Mouse (Mus musculus): Measurements from ENCODE around the gene Atp4b. TPM values are rescaled to one million over a fixed set of nuclear protein-coding genes. Genes with fewer than 3 reads are reported as not detected.

The Atp4b gene
- polyA plus RNA-seq, 2 experiments, result not detected

DNA sequence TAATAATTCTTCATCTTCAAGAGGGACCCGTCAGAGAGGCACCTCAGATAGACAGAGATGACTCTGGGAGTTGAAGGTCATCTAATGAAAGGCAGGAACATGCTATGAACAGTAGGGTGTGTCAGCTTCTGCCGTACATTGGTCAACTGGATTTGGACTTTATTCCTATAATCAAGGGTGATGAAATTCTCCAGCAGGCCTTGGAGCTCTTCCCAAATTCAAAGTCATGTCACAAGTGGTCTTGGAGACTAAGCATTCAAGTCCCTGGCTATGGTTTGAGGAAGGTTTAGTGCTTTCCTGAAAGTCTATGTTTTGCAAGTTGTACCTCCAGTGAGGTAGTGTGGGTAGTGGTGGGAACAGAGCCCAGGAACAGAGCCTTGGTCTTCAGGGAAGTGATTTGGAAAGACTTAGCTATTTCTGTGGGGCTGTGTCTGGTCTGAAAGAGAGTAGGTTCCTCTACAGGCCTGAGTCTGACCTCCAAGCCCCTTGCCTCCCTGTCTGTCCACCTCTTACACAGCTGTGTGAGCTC is 22.6 kb upstream of the Atp4b start:
- Histone ChIP-seq H3K9me3 (ENCODE audit: control insufficient read depth, low read length) (no peaks in the 10 kb centered on the region), H3K36me3 (ENCODE audit: control insufficient read depth, insufficient read depth, low read length) (no peaks in the 10 kb centered on the region), H3K9ac (ENCODE audit: low read depth, low read length, severe bottlenecking) (no peak overlapping the region), H3K27ac (replicated peaks; ENCODE audit: low read depth, low read length) (no peak overlapping the region), H3K4me3 (replicated peaks; ENCODE audit: low read length) (no peak overlapping the region), H3K4me2 (replicated peaks; ENCODE audit: low read depth, low read length, severe bottlenecking) (no peak overlapping the region), H3K4me1 (ENCODE audit: control insufficient read depth, insufficient read depth, low read length) (no peaks in the 10 kb centered on the region), H3K27me3 (ENCODE audit: control insufficient read depth, insufficient read depth, low read length) (no peaks in the 10 kb centered on the region)
- DNase-seq (ENCODE audit: low spot score) (no peak), ATAC-seq (ENCODE audit: low FRiP score, low read depth) (no peak)
- WGBS, result 74% methylated on average over 2 of the region's 2 CpGs
- no peak for TF ChIP-seq POLR2A (IDR thresholded peaks at IDR 0.05; ENCODE audit: borderline replicate concordance, extremely low read depth, insufficient read depth, insufficient read length)

DNA sequence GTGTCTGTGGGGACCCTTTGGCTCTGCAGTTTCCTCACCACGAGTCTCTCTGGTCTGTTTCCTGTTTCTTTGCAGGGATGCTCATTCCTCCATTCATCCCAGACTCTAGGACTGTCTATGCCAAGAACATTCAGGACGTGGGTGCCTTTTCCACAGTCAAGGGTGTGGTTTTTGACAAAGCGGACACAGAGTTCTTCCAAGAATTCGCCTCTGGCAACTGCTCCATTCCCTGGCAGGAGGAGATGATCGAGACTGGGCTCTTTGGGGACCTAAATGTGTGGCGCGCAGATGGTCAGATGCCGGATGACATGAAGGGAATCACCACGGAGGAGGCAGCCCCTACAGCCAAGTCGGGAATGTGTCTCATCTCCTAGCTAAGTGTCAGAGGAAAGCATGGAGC is 19.3 kb upstream of the Atp4b start:
- no peak for ATAC-seq (ENCODE audit: low FRiP score, low read depth)
- H3K27ac ChIP-seq (replicated peaks; ENCODE audit: low read depth, low read length), result no peak overlapping the region

GRCm38 (mm10) chr8:13413823-13414390 is 17.3 kb upstream of the Atp4b start:
- H3K27ac ChIP-seq (replicated peaks; ENCODE audit: low read depth, low read length), result no peak overlapping the region
- WGBS, result 58% methylated on average over 12 of the region's 12 CpGs
- H3K9ac ChIP-seq (ENCODE audit: low read depth, low read length, severe bottlenecking), result no peak overlapping the region
- no peak overlapping the region for H3K4me3 ChIP-seq (replicated peaks; ENCODE audit: low read length)
- H3K9me3 ChIP-seq (ENCODE audit: control insufficient read depth, low read length), result no peaks in the 10 kb centered on the region
- DNase-seq (ENCODE audit: low spot score) (no peak), ATAC-seq (ENCODE audit: low FRiP score, low read depth) (no peak)
- H3K27me3 ChIP-seq (ENCODE audit: control insufficient read depth, insufficient read depth, low read length), result no peaks in the 10 kb centered on the region
- H3K4me1 ChIP-seq (ENCODE audit: control insufficient read depth, insufficient read depth, low read length), result no peaks in the 10 kb centered on the region
- H3K4me2 ChIP-seq (replicated peaks; ENCODE audit: low read depth, low read length, severe bottlenecking), result no peak overlapping the region
- H3K36me3 ChIP-seq (ENCODE audit: control insufficient read depth, insufficient read depth, low read length), result no peaks in the 10 kb centered on the region
- no peak for TF ChIP-seq POLR2A (IDR thresholded peaks at IDR 0.05; ENCODE audit: borderline replicate concordance, extremely low read depth, insufficient read depth, insufficient read length)

More for the DNA sequence above, 19.3 kb upstream of the Atp4b start:
- Histone ChIP-seq H3K4me2 (replicated peaks; ENCODE audit: low read depth, low read length, severe bottlenecking) (no peak overlapping the region), H3K4me1 (ENCODE audit: control insufficient read depth, insufficient read depth, low read length) (no peaks in the 10 kb centered on the region), H3K27me3 (ENCODE audit: control insufficient read depth, insufficient read depth, low read length) (no peaks in the 10 kb centered on the region), H3K36me3 (ENCODE audit: control insufficient read depth, insufficient read depth, low read length) (no peaks in the 10 kb centered on the region), H3K9ac (ENCODE audit: low read depth, low read length, severe bottlenecking) (no peak overlapping the region), H3K9me3 (ENCODE audit: control insufficient read depth, low read length) (no peaks in the 10 kb centered on the region), H3K4me3 (replicated peaks; ENCODE audit: low read length) (no peak overlapping the region)
- WGBS, result 72% methylated on average over 10 of the region's 10 CpGs
- DNase-seq (ENCODE audit: low spot score), result no peak
- TF ChIP-seq POLR2A (IDR thresholded peaks at IDR 0.05; ENCODE audit: borderline replicate concordance, extremely low read depth, insufficient read depth, insufficient read length), result no peak

GRCm38 (mm10) chr8:13412891-13413558 is 16.4 kb upstream of the Atp4b start:
- 60% methylated on average over 13 of the region's 13 CpGs for WGBS
- ATAC-seq (ENCODE audit: low FRiP score, low read depth) (peak; percentile 19; the same call in 1 of the 2 replicates), DNase-seq (ENCODE audit: low spot score) (peak; percentile 61)

DNA sequence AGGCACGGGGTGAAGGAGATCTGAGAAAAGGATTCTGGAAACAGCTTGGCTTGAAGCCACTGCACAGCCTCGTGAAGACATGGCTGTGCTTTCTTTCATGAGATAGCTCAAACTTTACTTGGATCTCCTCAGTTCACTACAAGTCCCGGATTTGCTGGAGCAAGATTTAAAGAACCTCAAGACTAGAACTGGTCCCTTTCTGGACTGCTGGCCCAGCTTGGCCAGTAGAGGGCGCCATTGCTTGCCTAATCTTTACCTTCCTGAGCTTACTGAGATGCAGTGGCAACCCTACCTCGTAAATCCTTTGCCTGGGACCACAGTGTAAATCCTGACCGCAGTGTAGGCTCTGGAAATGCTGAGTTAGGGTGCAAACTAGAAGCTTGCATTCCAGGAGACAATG is 15.0 kb upstream of the Atp4b start:
- H3K4me2 ChIP-seq (replicated peaks; ENCODE audit: low read depth, low read length, severe bottlenecking), result no peak overlapping the region
- no peak overlapping the region for H3K27ac ChIP-seq (replicated peaks; ENCODE audit: low read depth, low read length)
- no peaks in the 10 kb centered on the region for H3K4me1 ChIP-seq (ENCODE audit: control insufficient read depth, insufficient read depth, low read length)
- H3K27me3 ChIP-seq (ENCODE audit: control insufficient read depth, insufficient read depth, low read length), result no peaks in the 10 kb centered on the region
- 28% methylated on average over 6 of the region's 6 CpGs for WGBS
- no peak for TF ChIP-seq POLR2A (IDR thresholded peaks at IDR 0.05; ENCODE audit: borderline replicate concordance, extremely low read depth, insufficient read depth, insufficient read length)
- DNase-seq (ENCODE audit: low spot score) (peak; percentile 75), ATAC-seq (ENCODE audit: low FRiP score, low read depth) (no peak)
- H3K9me3 ChIP-seq (ENCODE audit: control insufficient read depth, low read length), result no peaks in the 10 kb centered on the region
- H3K4me3 ChIP-seq (replicated peaks; ENCODE audit: low read length), result no peak overlapping the region
- no peak overlapping the region for H3K9ac ChIP-seq (ENCODE audit: low read depth, low read length, severe bottlenecking)
- H3K36me3 ChIP-seq (ENCODE audit: control insufficient read depth, insufficient read depth, low read length), result no peaks in the 10 kb centered on the region

More at GRCm38 (mm10) chr8:13412891-13413558, 16.4 kb upstream of the Atp4b start:
- H3K27ac ChIP-seq (replicated peaks; ENCODE audit: low read depth, low read length), result no peak overlapping the region
- no peaks in the 10 kb centered on the region for H3K27me3 ChIP-seq (ENCODE audit: control insufficient read depth, insufficient read depth, low read length)
- no peak overlapping the region for H3K9ac ChIP-seq (ENCODE audit: low read depth, low read length, severe bottlenecking)
- H3K36me3 ChIP-seq (ENCODE audit: control insufficient read depth, insufficient read depth, low read length), result no peaks in the 10 kb centered on the region
- no peak overlapping the region for H3K4me3 ChIP-seq (replicated peaks; ENCODE audit: low read length)
- no peaks in the 10 kb centered on the region for H3K9me3 ChIP-seq (ENCODE audit: control insufficient read depth, low read length)
- H3K4me2 ChIP-seq (replicated peaks; ENCODE audit: low read depth, low read length, severe bottlenecking), result no peak overlapping the region
- TF ChIP-seq POLR2A (IDR thresholded peaks at IDR 0.05; ENCODE audit: borderline replicate concordance, extremely low read depth, insufficient read depth, insufficient read length), result no peak
- H3K4me1 ChIP-seq (ENCODE audit: control insufficient read depth, insufficient read depth, low read length), result no peaks in the 10 kb centered on the region
